Mouse (Mus musculus) frontal cortex, postnatal 25 days (tissue): Measurements from ENCODE around the gene Avil.

Source experiments
- DNase-seq, 2 experiments: peaks; one replicate each; pipeline ENCODE4 v3.0.0; 2022; ENCODE audit warnings: low spot score in 2 of 2

Gene Avil

DNA sequence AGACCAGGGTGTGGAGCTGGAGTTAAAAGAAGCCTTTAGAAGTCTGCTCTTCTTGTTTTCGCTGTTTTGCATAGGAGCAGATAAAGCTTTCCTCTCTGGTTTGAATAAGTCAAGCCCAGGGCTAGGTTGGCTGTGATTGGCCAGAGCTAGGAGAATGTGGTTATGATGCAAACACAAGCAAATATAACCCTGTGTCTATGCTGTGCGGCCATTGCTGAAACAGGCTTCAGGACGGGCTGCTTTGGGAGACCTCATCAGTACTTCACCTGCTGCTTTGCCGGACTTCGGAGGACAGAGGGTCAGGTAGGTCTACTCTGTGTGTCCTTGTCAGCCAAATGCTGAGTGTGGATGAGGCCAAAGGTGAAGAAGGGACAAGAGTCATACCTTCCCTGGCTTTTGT is at the start of gene Avil:
TSS of gene Avil (plus strand) at position 181 of the 400 bp plus-strand sequence.
- no peak for DNase-seq

GRCm38 (mm10) chr10:126952375-126952774 is 48.1 kb upstream of the Avil start:
- no peak for DNase-seq

DNA sequence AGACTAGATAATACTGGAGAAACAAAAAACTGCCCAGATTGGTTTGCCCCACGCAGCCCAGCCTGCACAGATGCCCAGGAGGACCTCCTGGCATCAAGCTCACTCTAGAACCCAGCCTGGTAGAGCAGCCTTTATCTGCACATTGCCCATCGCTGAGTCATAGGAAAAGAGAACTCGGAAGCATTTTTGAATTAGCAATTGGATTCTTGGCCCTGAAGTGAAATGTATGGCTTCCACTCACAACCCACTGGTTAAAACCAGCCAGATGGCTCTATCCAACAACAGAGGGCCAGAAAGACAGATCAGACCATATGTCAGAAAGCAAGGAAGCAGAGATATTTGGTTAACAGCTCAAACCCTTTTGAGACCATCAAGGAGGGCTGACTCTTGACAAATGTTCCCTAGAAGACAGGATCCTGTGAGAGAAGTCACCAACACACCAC is 47.5 kb upstream of the Avil start:
- no peak for DNase-seq

DNA sequence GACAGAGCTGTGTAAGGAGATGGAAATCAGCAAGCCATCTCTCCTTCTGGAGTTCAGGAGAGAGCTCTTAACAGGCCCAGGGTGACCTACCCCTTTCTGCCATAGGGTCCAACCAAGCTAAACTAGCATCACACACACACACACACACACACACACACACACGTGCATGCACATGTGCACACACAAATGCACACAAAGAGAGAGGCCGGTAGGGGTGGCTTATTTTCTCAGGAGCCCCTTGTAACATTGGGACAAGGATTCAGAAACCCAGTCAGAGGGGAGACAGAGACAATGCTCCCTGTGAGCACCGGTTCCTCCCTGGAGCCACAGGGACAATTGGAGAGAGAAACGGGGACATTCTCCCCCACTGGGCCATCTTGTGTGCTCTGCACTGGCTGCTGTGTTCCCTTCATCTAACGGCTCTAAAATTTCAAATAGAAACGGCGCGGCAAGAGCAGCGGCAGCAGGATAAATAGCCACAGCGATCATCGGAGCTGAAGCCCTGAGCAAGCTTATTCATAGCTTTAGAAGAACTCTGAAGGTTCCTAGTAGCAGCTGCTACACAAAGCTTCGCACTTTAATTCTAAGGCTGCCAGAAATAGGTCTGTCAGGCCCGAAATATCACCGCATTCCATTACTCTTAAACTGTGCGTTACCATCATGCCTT is 43.7 kb upstream of the Avil start:
- DNase-seq: peak in 1 of 2 experiments; percentile 24

DNA sequence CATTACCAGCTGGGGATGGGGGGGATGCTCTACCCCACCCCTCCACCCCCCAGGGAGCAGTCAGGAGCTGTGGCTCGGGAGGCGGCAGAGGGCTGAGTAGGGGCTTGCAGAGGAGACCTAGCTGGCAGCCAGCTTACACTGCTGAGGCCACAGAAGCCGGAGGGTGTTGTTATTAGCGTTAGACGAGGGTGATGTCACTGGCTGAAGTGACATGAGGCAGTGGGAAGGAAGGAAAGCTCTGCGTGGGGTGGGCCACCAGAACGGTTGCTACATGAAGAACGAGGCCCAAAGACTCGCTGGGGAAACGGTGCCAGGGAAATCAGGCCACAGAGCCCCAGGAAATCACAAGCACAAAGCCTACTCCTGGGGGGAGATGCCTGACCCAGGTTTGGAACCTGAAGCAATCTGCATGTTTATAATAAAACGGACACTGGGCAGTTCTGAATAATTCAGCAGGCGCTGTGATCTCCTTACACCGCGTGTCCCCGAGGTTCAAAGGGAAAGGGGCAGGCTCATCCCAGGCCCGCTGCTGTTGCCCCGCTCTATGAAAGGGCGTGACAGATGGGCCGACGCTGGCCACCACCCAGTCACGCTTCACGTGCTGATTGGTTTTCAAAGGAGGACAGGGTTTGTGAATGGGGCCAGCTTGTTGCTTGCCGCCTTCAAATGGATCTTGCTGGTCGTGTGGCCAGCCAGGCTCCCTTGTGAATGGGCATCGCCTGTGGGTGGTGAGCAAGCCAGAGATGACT is 43.0 kb upstream of the Avil start:
- peak; percentile 37 for DNase-seq

- no peak for DNase-seq
Observed at GRCm38 (mm10) chr10:126960496-126960895, 40.0 kb upstream of the Avil start.

GRCm38 (mm10) chr10:126961757-126962156 is 38.8 kb upstream of the Avil start:
- no peak for DNase-seq

- no peak for DNase-seq
Observed at GRCm38 (mm10) chr10:126962271-126962965, 38.1 kb upstream of the Avil start.

- no peak for DNase-seq
Observed at GRCm38 (mm10) chr10:126962966-126963330, 37.6 kb upstream of the Avil start.

GRCm38 (mm10) chr10:126963821-126964220 is 36.7 kb upstream of the Avil start:
- no peak for DNase-seq

- DNase-seq: no peak
Observed at GRCm38 (mm10) chr10:126971363-126972050, 29.0 kb upstream of the Avil start.

GRCm38 (mm10) chr10:126972051-126972725 is 28.3 kb upstream of the Avil start:
- no peak for DNase-seq

GRCm38 (mm10) chr10:126972988-126973387 is 27.5 kb upstream of the Avil start:
- no peak for DNase-seq

GRCm38 (mm10) chr10:126975706-126976105 is 24.8 kb upstream of the Avil start:
- no peak for DNase-seq

DNA sequence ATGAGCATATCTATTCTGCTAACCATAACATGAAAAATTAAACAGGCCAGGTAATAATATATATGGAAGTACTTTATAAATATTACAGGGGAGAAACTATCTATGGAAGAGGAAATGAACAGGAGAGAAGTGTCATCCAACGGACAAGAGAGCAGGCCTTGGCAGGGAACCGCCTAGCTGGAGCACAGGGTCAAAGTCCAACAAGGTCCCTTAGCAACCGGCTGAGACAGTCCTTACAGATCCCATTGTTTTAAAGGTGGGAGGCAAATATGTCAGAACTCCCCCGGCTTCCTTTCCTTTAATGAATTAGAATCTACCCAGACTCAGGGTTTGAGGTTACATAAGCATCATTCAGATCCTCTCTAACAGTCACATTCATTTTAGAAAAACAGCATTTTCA is 23.4 kb upstream of the Avil start:
- no peak for DNase-seq

GRCm38 (mm10) chr10:126978277-126978994 is 22.1 kb upstream of the Avil start, which contains the start of gene Ctdsp2:
Gene Ctdsp2 (plus strand): TSS chr10:126978717.
- peak; percentile 99 for DNase-seq

- DNase-seq: peak in 1 of 2 experiments; percentile 43
Observed at GRCm38 (mm10) chr10:126979121-126979635, 21.3 kb upstream of the Avil start.

GRCm38 (mm10) chr10:126979636-126980151 is 20.8 kb upstream of the Avil start:
- DNase-seq: peak in 1 of 2 experiments; percentile 40

GRCm38 (mm10) chr10:126980221-126980932 is 20.1 kb upstream of the Avil start:
- DNase-seq: peak in 1 of 2 experiments; percentile 48
